Mouse (Mus musculus) ES-Bruce4 (cell line): Measurements from ENCODE around the gene Zmynd11.

Experiments
- CTCF ChIP-seq: IDR thresholded peaks from one replicate; pipeline ENCODE4 v1.8.1; 2011; ENCODE audit warnings: low read depth, low read length
- POLR2A ChIP-seq: IDR thresholded peaks from one replicate; pipeline ENCODE4 v1.8.1; 2011; ENCODE audit warnings: low read length; ENCODE audit not compliant: insufficient read depth

DNA sequence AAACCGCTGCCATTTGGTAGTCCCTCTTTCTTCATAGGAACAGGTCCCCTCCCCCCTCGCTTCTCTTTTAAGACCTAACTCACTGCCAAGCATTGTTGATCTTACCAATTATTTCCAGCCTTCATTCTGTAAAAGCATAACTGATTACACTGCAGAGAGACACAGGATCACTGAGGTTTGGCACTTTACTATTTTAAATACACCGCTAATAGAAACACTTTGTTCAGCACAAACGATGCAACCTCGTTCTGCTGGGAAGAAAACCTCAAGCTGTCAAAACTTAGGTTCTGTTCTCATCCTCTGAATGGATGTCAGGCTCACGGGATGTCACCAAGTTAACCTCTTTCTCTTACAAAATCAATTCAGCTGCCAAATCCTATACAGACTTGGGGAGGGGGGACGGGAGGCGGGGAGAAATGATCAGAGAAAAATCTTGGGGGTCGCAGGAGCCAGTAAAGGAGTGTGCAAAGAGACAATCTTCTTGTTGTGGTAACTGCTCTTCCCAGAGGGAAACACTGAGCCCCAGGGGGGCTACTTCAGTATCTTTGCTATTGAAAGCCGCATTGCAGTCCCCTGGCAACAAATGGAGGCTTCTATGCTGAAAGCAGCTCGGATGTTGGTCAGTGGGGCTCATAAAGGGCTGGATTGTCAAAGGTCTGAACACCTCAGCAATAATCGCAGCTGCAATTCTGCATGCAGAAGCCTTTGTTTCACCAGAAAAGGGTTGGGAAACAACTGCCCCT, 30.9 kb upstream of the Zmynd11 start:
- TF ChIP-seq CTCF (no peak), POLR2A (no peak)
